19 mouse cellular contexts compared by ENCODE assay signal in genomic region chr10:118088499-118088898, GRCm38 (mm10). TPM values are rescaled to one million over a fixed set of nuclear protein-coding genes. Genes with fewer than 3 reads are reported as not detected.
A peak's percentile ranks its signal among the peaks of the same experiment; 100 is the strongest.
DNase-seq lines count a peak whose midpoint lies in the region; ATAC-seq and TF ChIP-seq lines count a peak whose summit lies in the region.
"Had no signal": no experiment of that assay in that cellular context is flagged by ENCODE, and none has a peak within 500 bp of the region (broad histone marks: within the 10 kb centered on the region; RNA-seq: fewer than 3 reads in every experiment).

No protein-coding gene starts in this region.

- whole genome bisulfite sequencing in midbrain, embryonic 11.5 days = 28% methylated on average over 2 of the region's 2 CpGs
- WGBS in midbrain, postnatal 0 days = 9% methylated on average over 2 of the region's 2 CpGs
- 25% methylated on average over 2 of the region's 2 CpGs for WGBS in hindbrain, embryonic 12.5 days
- 31% methylated on average over 2 of the region's 2 CpGs for WGBS in midbrain, embryonic 13.5 days
- WGBS in olfactory bulb, adult 2 months = 24% methylated on average over 2 of the region's 2 CpGs

- no peak overlapping the region for H3K4me3 ChIP-seq in midbrain, embryonic 11.5 days (ENCODE audit: low read depth, low read length)
- H3K4me3 ChIP-seq in midbrain, postnatal 0 days (ENCODE audit: low read depth, low read length) = no peak overlapping the region
- H3K4me3 ChIP-seq in hindbrain, embryonic 12.5 days = no peak overlapping the region
- no peak overlapping the region for H3K4me3 ChIP-seq in midbrain, embryonic 13.5 days (replicated peaks)
- H3K4me3 ChIP-seq in olfactory bulb, adult 2 months (ENCODE audit: insufficient read depth, low read depth, low read length) = no peak overlapping the region
- H3K4me3 ChIP-seq: embryonic facial prominence, embryonic 12.5 days; gastrocnemius, adult 2 months; liver, embryonic 15.5 days; myocyte had no signal

- H3K27me3 ChIP-seq in midbrain, embryonic 11.5 days (ENCODE audit: control insufficient read depth, insufficient read depth, low read length) = no peaks in the 10 kb centered on the region
- H3K27me3 ChIP-seq in midbrain, postnatal 0 days (ENCODE audit: insufficient read depth, low read length) = no peaks in the 10 kb centered on the region
- no peaks in the 10 kb centered on the region for H3K27me3 ChIP-seq in hindbrain, embryonic 12.5 days
- H3K27me3 ChIP-seq in midbrain, embryonic 13.5 days = no peaks in the 10 kb centered on the region
- H3K27me3 ChIP-seq: embryonic facial prominence, embryonic 12.5 days; liver, embryonic 15.5 days had no signal

- H3K36me3 ChIP-seq in midbrain, embryonic 11.5 days (ENCODE audit: control insufficient read depth, insufficient read depth, low read length) = no peaks in the 10 kb centered on the region
- H3K36me3 ChIP-seq in midbrain, postnatal 0 days (ENCODE audit: insufficient read depth, low read length) = no peaks in the 10 kb centered on the region
- no peaks in the 10 kb centered on the region for H3K36me3 ChIP-seq in hindbrain, embryonic 12.5 days
- no peaks in the 10 kb centered on the region for H3K36me3 ChIP-seq in midbrain, embryonic 13.5 days
- H3K36me3 ChIP-seq: embryonic facial prominence, embryonic 12.5 days; liver, embryonic 15.5 days had no signal

- H3K4me2 ChIP-seq in midbrain, embryonic 11.5 days = no peak overlapping the region
- H3K4me2 ChIP-seq in midbrain, postnatal 0 days (ENCODE audit: low read depth, low read length, poor library complexity, severe bottlenecking) = no peak overlapping the region
- H3K4me2 ChIP-seq in hindbrain, embryonic 12.5 days (replicated peaks) = peak overlapping the region; percentile 30
- H3K4me2 ChIP-seq in midbrain, embryonic 13.5 days (replicated peaks) = peak overlapping the region; percentile 44
- H3K4me2 ChIP-seq: embryonic facial prominence, embryonic 12.5 days; liver, embryonic 15.5 days had no signal

- H3K9me3 ChIP-seq in midbrain, embryonic 11.5 days (ENCODE audit: control insufficient read depth, low read length) = no peaks in the 10 kb centered on the region
- H3K9me3 ChIP-seq in midbrain, postnatal 0 days (ENCODE audit: low read length) = no peaks in the 10 kb centered on the region
- no peaks in the 10 kb centered on the region for H3K9me3 ChIP-seq in hindbrain, embryonic 12.5 days (replicated peaks)
- H3K9me3 ChIP-seq in midbrain, embryonic 13.5 days = no peaks in the 10 kb centered on the region
- H3K9me3 ChIP-seq: embryonic facial prominence, embryonic 12.5 days; liver, embryonic 15.5 days had no signal

- peaks cover 6% of the 10 kb centered on the region; the same call in 1 of the 2 replicates for H3K4me1 ChIP-seq in midbrain, embryonic 11.5 days (ENCODE audit: control insufficient read depth, insufficient read depth, low read length)
- H3K4me1 ChIP-seq in midbrain, postnatal 0 days (ENCODE audit: insufficient read depth, low read length) = peaks cover 5% of the 10 kb centered on the region; the same call in 1 of the 2 replicates
- 0 out of 2 replicates have a peak, but pooled peaks cover 11% of the 10 kb centered on the region for H3K4me1 ChIP-seq in hindbrain, embryonic 12.5 days
- peaks cover 17% of the 10 kb centered on the region for H3K4me1 ChIP-seq in midbrain, embryonic 13.5 days (replicated peaks)
- H3K4me1 ChIP-seq in olfactory bulb, adult 2 months (ENCODE audit: control insufficient read depth, insufficient read depth, low read length) = peaks cover 10% of the 10 kb centered on the region
- H3K4me1 ChIP-seq: liver, embryonic 15.5 days had no signal

- TF ChIP-seq POLR2A in olfactory bulb, adult 2 months (IDR thresholded peaks at IDR 0.05; ENCODE audit: insufficient read depth, low read depth, low read length) = no peak

- TF ChIP-seq CTCF in midbrain, postnatal 0 days (IDR thresholded peaks at IDR 0.05) = no peak
- no peak for TF ChIP-seq CTCF in olfactory bulb, adult 2 months (IDR thresholded peaks at IDR 0.05; ENCODE audit: insufficient read depth, low read depth, low read length)

- peak; percentile 22; the same call in 1 of the 2 replicates for ATAC-seq in midbrain, embryonic 11.5 days (ENCODE audit: low FRiP score)
- no peak for ATAC-seq in midbrain, postnatal 0 days (ENCODE audit: low FRiP score)
- ATAC-seq in hindbrain, embryonic 12.5 days (ENCODE audit: low FRiP score) = no peak
- peak; percentile 66; the same call in 1 of the 2 replicates for ATAC-seq in midbrain, embryonic 13.5 days
- ATAC-seq: lung, postnatal 0 days had no signal

- no peak overlapping the region for H3K27ac ChIP-seq in midbrain, embryonic 11.5 days (ENCODE audit: low read depth, low read length)
- no peak overlapping the region for H3K27ac ChIP-seq in midbrain, postnatal 0 days (ENCODE audit: low read depth, low read length)
- 0 out of 2 replicates have a peak overlapping the region, but pooled peaks have one; percentile 48 for H3K27ac ChIP-seq in hindbrain, embryonic 12.5 days
- H3K27ac ChIP-seq in midbrain, embryonic 13.5 days = 0 out of 2 replicates have a peak overlapping the region, but pooled peaks have one; percentile 68
- H3K27ac ChIP-seq in olfactory bulb, adult 2 months (ENCODE audit: insufficient read depth, low read depth, low read length) = peak overlapping the region; percentile 19
- H3K27ac ChIP-seq: embryonic facial prominence, embryonic 12.5 days; gastrocnemius, adult 2 months; liver, embryonic 15.5 days had no signal

- H3K9ac ChIP-seq in midbrain, embryonic 11.5 days (ENCODE audit: low read length) = no peak overlapping the region; the same call in 1 of the 2 replicates
- no peak overlapping the region for H3K9ac ChIP-seq in midbrain, postnatal 0 days (replicated peaks; ENCODE audit: low read length, poor library complexity, severe bottlenecking)
- 0 out of 2 replicates have a peak overlapping the region, but pooled peaks have one; percentile 1 for H3K9ac ChIP-seq in hindbrain, embryonic 12.5 days
- H3K9ac ChIP-seq in midbrain, embryonic 13.5 days (replicated peaks) = no peak overlapping the region
- H3K9ac ChIP-seq: embryonic facial prominence, embryonic 12.5 days; liver, embryonic 15.5 days had no signal

- DNase-seq in midbrain, embryonic 11.5 days (ENCODE audit: low spot score, missing footprints) = no peak
- DNase-seq in midbrain, postnatal 0 days (ENCODE audit: low spot score) = no peak
- no peak for DNase-seq in testis, postnatal 10 days (ENCODE audit: low spot score)
- DNase-seq in layer of hippocampus, postnatal 36 days = no peak
- DNase-seq: adrenal gland, postnatal 10 days; cerebellum, adult 11 months; gastrocnemius, adult 2 months; kidney, adult 8-10 months; kidney, postnatal 25 days; layer of hippocampus, adult 9-11 months; right cerebral cortex, postnatal 25 days; thymus, postnatal 25 days had no signal

RNA-seq across cellular contexts. Expression of gene Mdm1, which starts 53.1 kb away (rescaled TPM):
- polyA plus RNA-seq in midbrain, embryonic 11.5 days (2014; fragmentation: Nextera tagmentation; extraction: Ambion mirVana) = 56.7 and 59.0 TPM in 2 replicates
- 22.7 and 32.9 TPM in 2 replicates for total RNA-seq in midbrain, postnatal 0 days (2014; rRNA removed)
- 15.8 and 19.1 TPM in 2 replicates for polyA plus RNA-seq in midbrain, postnatal 0 days (2015; fragmentation: Nextera tagmentation; extraction: Ambion mirVana)
- 49.8 and 50.7 TPM in 2 replicates for polyA plus RNA-seq in hindbrain, embryonic 12.5 days (2016; fragmentation: Nextera tagmentation; extraction: Ambion mirVana)
- polyA plus RNA-seq in midbrain, embryonic 13.5 days (2015; fragmentation: Nextera tagmentation; extraction: Ambion mirVana) = 41.2 and 46.1 TPM in 2 replicates
- polyA plus RNA-seq in olfactory bulb, adult 2 months (2012; ENCODE audit: insufficient read depth, insufficient read length, low replicate concordance, missing spikeins) = not detected in 2 replicates
- 10 to 100 TPM; 10.7 to 13.3 TPM for total RNA-seq in layer of hippocampus, postnatal 36 days (2021)

Comparison
In these comparisons a context has a peak if more than half of its experiments do, and no peak if none do; other contexts are left out.
1. ATAC-seq: peak in midbrain, embryonic 11.5 days (single experiment) and midbrain, embryonic 13.5 days (single experiment); none in midbrain, postnatal 0 days (single experiment) and hindbrain, embryonic 12.5 days (single experiment).
2. H3K27ac ChIP-seq: peak in hindbrain, embryonic 12.5 days (single experiment), midbrain, embryonic 13.5 days (single experiment) and olfactory bulb, adult 2 months (single experiment); none in midbrain, embryonic 11.5 days (single experiment) and midbrain, postnatal 0 days (single experiment).
3. H3K4me2 ChIP-seq: peak in hindbrain, embryonic 12.5 days (single experiment) and midbrain, embryonic 13.5 days (single experiment); none in midbrain, embryonic 11.5 days (single experiment) and midbrain, postnatal 0 days (single experiment).